Mouse (Mus musculus): ENCODE results near the gene Dlgap4. TPM values are rescaled to one million over a fixed set of nuclear protein-coding genes. Genes with fewer than 3 reads are reported as not detected.
A peak's percentile ranks its signal among the peaks of the same experiment; 100 is the strongest.

The Dlgap4 gene
- total and polyA plus RNA-seq, 3 experiments, result 15.7 to 113 (median 54.8) TPM

DNA sequence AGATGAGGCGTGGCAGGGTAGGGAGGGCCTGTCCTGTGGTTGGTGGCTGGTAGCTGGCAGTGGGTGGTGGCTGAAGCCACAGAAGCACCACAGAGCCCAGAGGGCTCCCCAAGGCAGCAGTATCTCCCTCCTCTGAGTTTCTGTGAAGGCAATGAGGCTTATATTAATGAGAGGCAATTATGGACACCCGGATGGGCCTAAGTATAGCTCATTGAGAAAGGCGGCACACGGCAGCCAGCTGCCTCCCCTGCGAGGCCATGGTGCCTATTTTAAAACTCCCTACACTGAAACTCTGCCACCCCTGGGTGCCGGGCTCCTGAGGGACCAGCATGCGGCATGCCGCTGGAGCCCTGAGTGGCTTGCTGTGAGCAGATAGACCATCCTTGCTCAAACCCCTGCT lies 83.8 kb downstream of the Dlgap4 start:
- DNase-seq (ENCODE audit: low spot score) (no peak), ATAC-seq (ENCODE audit: extremely low read depth, insufficient number of reproducible peaks, low FRiP score, poor library complexity, severe bottlenecking) (no peak)
- TF ChIP-seq TAL1 (conservative IDR thresholded peaks at IDR 0.05; ENCODE audit: low read depth, low read length) (no peak), GATA1 (IDR thresholded peaks at IDR 0.05; ENCODE audit: borderline replicate concordance, low read length) (no peak), GATA2 (IDR thresholded peaks at IDR 0.05; ENCODE audit: borderline replicate concordance, low read depth, low read length) (no peak)
- Histone ChIP-seq H3K4me3 (ENCODE audit: low read depth, low read length) (no peak overlapping the region), H3K9me3 (replicated peaks) (no peaks in the 10 kb centered on the region), H3K4me1 (ENCODE audit: insufficient read depth, low read depth, low read length) (peaks cover 3% of the 10 kb centered on the region; the same call in 1 of the 2 replicates), H3K36me3 (replicated peaks) (no peaks in the 10 kb centered on the region), H3K27me3 (ENCODE audit: insufficient read depth, low read length) (peaks cover 21% of the 10 kb centered on the region)

DNA sequence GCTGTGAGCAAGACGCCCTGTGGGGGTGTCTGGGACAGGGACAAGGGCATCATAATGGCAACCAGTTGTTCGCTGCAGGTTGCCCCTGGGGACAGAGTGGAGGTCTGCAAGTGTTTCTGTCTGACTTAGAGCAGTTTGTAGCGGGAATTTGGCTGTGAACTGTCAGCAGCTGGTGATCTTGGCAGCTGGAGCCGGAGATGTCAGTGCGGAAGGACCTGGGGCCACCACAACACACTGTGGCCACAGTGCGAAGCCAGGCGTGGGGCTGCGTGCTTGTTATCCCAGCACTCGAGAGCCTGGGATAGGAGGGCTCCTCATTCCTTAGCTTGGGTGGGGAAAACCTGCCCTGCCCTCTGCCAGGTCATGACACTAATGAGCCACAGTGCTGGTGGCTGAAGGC lies 84.7 kb downstream of the Dlgap4 start:
- Histone ChIP-seq H3K36me3 (replicated peaks) (no peaks in the 10 kb centered on the region), H3K4me3 (ENCODE audit: low read depth, low read length) (no peak overlapping the region), H3K9me3 (replicated peaks) (no peaks in the 10 kb centered on the region), H3K27me3 (ENCODE audit: insufficient read depth, low read length) (peaks cover 23% of the 10 kb centered on the region), H3K4me1 (ENCODE audit: insufficient read depth, low read depth, low read length) (peaks cover 3% of the 10 kb centered on the region; the same call in 1 of the 2 replicates)
- no peak for ATAC-seq (ENCODE audit: extremely low read depth, insufficient number of reproducible peaks, low FRiP score, poor library complexity, severe bottlenecking)
- TF ChIP-seq CTCF (IDR thresholded peaks at IDR 0.05; ENCODE audit: low read depth, low read length) (no peak), TAL1 (conservative IDR thresholded peaks at IDR 0.05; ENCODE audit: low read depth, low read length) (no peak), GATA2 (IDR thresholded peaks at IDR 0.05; ENCODE audit: borderline replicate concordance, low read depth, low read length) (no peak), POLR2AphosphoS5 (IDR thresholded peaks at IDR 0.05; ENCODE audit: insufficient replicate concordance, low read depth, low read length) (no peak), GATA1 (IDR thresholded peaks at IDR 0.05; ENCODE audit: borderline replicate concordance, low read length) (no peak)
- DNase-seq (ENCODE audit: low spot score), result no peak

DNA sequence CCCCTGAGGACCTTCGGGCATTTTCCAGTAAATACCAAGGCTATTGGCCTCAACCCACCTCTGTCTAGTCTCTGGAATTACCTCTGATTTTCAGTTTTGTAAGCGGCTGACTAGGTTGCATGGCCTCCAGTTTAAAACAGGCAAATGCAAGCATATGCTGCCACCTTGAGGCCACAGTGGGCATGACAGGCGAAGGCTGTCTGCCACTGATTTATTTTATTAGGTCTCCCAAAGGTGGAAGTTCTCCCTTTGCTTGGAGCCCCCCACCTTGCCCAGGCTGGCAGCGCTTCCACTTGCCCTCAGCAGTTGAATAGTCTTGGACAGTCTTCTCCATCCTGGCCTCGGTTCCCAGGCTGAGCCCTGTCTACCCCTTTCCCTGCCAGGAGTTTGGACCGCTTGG lies 92.0 kb downstream of the Dlgap4 start:
- peak; percentile 59 for DNase-seq (ENCODE audit: low spot score)
- H3K27me3 ChIP-seq (ENCODE audit: insufficient read depth, low read length), result peaks cover 11% of the 10 kb centered on the region; the same call in 1 of the 2 replicates
- ATAC-seq (ENCODE audit: extremely low read depth, insufficient number of reproducible peaks, low FRiP score, poor library complexity, severe bottlenecking), result no peak
- H3K9me3 ChIP-seq (replicated peaks), result no peaks in the 10 kb centered on the region
- TF ChIP-seq GATA1 (IDR thresholded peaks at IDR 0.05; ENCODE audit: borderline replicate concordance, low read length) (no peak), POLR2AphosphoS5 (IDR thresholded peaks at IDR 0.05; ENCODE audit: insufficient replicate concordance, low read depth, low read length) (no peak), TAL1 (conservative IDR thresholded peaks at IDR 0.05; ENCODE audit: low read depth, low read length) (no peak), GATA2 (IDR thresholded peaks at IDR 0.05; ENCODE audit: borderline replicate concordance, low read depth, low read length) (no peak), CTCF (IDR thresholded peaks at IDR 0.05; ENCODE audit: low read depth, low read length) (peak; percentile 97)
- peaks cover 4% of the 10 kb centered on the region; the same call in 1 of the 2 replicates for H3K4me1 ChIP-seq (ENCODE audit: insufficient read depth, low read depth, low read length)
- peaks cover 2% of the 10 kb centered on the region for H3K36me3 ChIP-seq (replicated peaks)
- H3K4me3 ChIP-seq (ENCODE audit: low read depth, low read length), result no peak overlapping the region

DNA sequence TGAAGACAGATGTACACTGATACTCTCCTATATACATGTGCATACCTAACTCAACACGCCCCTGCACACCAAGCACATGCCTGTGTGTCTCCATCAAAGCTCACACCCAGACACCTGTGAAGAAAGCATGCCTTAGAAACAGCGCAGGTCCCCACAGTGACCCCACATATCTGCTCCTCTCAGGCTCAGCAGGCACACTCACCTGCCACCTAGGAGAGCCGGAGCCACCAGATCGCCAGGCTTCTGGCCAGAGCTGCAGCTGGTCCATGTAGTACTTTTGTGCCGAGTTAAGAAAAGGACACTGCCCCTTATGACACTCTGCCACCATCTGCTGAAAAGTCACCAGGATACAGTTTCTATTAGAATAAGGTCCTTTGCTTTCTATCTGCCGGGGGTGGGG lies 103.2 kb downstream of the Dlgap4 start:
- H3K27me3 ChIP-seq (ENCODE audit: insufficient read depth, low read length), result no peaks in the 10 kb centered on the region
- ATAC-seq (ENCODE audit: extremely low read depth, insufficient number of reproducible peaks, low FRiP score, poor library complexity, severe bottlenecking), result no peak
- H3K4me1 ChIP-seq (ENCODE audit: insufficient read depth, low read depth, low read length), result peaks cover 39% of the 10 kb centered on the region
- DNase-seq (ENCODE audit: low spot score), result no peak
- TF ChIP-seq TAL1 (conservative IDR thresholded peaks at IDR 0.05; ENCODE audit: low read depth, low read length) (no peak), GATA1 (IDR thresholded peaks at IDR 0.05; ENCODE audit: borderline replicate concordance, low read length) (no peak), POLR2AphosphoS5 (IDR thresholded peaks at IDR 0.05; ENCODE audit: insufficient replicate concordance, low read depth, low read length) (no peak), GATA2 (IDR thresholded peaks at IDR 0.05; ENCODE audit: borderline replicate concordance, low read depth, low read length) (no peak), CTCF (IDR thresholded peaks at IDR 0.05; ENCODE audit: low read depth, low read length) (no peak)
- peaks cover 41% of the 10 kb centered on the region for H3K36me3 ChIP-seq (replicated peaks)
- H3K4me3 ChIP-seq (ENCODE audit: low read depth, low read length), result no peak overlapping the region
- H3K9me3 ChIP-seq (replicated peaks), result no peaks in the 10 kb centered on the region

DNA sequence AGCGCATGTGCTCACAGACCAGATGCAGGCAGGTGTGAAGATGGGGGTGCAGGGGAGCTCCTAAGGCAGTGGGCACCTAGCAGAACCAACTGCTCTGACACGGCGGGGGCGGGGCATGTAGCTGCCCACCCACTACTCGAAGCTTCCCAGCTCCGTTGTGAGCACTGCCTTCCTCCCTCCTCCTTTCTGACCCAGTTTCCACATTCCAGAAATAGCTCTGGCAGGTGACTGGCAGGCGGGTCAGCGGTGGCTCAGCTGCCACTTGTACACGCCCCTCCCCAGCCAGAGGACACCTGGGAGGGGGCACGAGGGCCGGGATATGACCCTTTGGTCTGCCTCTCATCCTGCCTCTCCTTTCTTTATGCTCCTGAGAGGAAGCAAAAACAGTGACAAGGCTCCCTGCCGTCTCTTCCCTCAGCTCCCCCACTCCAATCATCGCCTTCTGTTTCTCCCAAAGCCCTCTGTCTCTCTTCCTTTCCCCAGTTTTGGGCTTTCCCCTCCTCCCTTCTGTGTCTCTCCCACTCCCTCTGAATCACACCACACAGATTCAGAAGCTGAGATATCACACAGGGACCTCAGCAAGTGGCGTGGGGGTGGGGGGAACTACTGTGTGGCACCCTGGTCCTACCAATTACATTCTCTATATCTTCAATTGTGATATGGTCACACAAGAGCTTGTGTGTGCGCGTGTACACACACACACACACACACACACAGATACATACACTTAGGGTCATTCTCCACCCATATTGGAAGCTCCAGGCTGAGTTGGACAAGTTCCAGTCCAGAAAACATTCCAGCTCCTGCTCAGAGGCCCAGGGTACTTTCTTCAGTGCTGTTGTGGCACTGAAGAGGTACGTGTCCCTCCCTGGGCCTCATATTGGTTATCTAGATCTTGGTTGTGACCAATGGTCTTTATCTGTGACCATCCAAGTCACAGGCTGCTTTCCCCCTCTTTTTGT lies 104.1 kb downstream of the Dlgap4 start:
- DNase-seq (ENCODE audit: low spot score) (no peak), ATAC-seq (ENCODE audit: extremely low read depth, insufficient number of reproducible peaks, low FRiP score, poor library complexity, severe bottlenecking) (no peak)
- Histone ChIP-seq H3K4me3 (ENCODE audit: low read depth, low read length) (peak overlapping the region; percentile 9; the same call in 1 of the 2 replicates), H3K36me3 (replicated peaks) (peaks cover 41% of the 10 kb centered on the region), H3K9me3 (replicated peaks) (no peaks in the 10 kb centered on the region), H3K4me1 (ENCODE audit: insufficient read depth, low read depth, low read length) (peaks cover 49% of the 10 kb centered on the region), H3K27me3 (ENCODE audit: insufficient read depth, low read length) (no peaks in the 10 kb centered on the region)
- TF ChIP-seq TAL1 (conservative IDR thresholded peaks at IDR 0.05; ENCODE audit: low read depth, low read length) (no peak), GATA1 (IDR thresholded peaks at IDR 0.05; ENCODE audit: borderline replicate concordance, low read length) (no peak), POLR2AphosphoS5 (IDR thresholded peaks at IDR 0.05; ENCODE audit: insufficient replicate concordance, low read depth, low read length) (no peak), GATA2 (IDR thresholded peaks at IDR 0.05; ENCODE audit: borderline replicate concordance, low read depth, low read length) (no peak), CTCF (IDR thresholded peaks at IDR 0.05; ENCODE audit: low read depth, low read length) (no peak)

DNA sequence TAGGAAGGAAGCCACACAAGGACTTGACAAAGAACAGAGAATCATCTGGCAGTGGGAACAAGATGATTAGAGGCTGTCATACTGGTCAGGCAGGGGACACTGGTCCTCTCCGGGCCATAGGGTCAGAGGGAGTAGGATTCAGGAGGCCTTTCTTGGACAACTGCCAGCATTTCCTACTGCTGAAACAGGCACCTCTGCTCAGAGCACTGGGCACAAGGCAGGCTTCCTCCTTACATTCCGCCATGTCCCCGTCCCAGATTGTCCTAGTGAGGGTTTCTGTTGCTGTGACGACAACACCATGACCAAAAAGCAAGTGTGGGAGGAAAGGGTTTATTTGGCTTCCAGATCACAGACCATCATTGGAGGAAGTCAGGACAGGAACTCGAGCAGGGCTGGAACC lies 105.3 kb downstream of the Dlgap4 start:
- Histone ChIP-seq H3K9me3 (replicated peaks) (no peaks in the 10 kb centered on the region), H3K27me3 (ENCODE audit: insufficient read depth, low read length) (no peaks in the 10 kb centered on the region), H3K4me1 (ENCODE audit: insufficient read depth, low read depth, low read length) (peaks cover 56% of the 10 kb centered on the region), H3K36me3 (replicated peaks) (peaks cover 32% of the 10 kb centered on the region), H3K4me3 (ENCODE audit: low read depth, low read length) (no peak overlapping the region)
- DNase-seq (ENCODE audit: low spot score), result no peak
- no peak for ATAC-seq (ENCODE audit: extremely low read depth, insufficient number of reproducible peaks, low FRiP score, poor library complexity, severe bottlenecking)
- no peak for TF ChIP-seq POLR2AphosphoS5 (IDR thresholded peaks at IDR 0.05; ENCODE audit: insufficient replicate concordance, low read depth, low read length)
- TF ChIP-seq TAL1 (conservative IDR thresholded peaks at IDR 0.05; ENCODE audit: low read depth, low read length), result no peak
- no peak for TF ChIP-seq GATA1 (IDR thresholded peaks at IDR 0.05; ENCODE audit: borderline replicate concordance, low read length)
- no peak for TF ChIP-seq CTCF (IDR thresholded peaks at IDR 0.05; ENCODE audit: low read depth, low read length)
- TF ChIP-seq GATA2 (IDR thresholded peaks at IDR 0.05; ENCODE audit: borderline replicate concordance, low read depth, low read length), result no peak

Measured in G1E (cell line).